ENCODE assay signal across 11 mouse cellular contexts in the genomic region with DNA sequence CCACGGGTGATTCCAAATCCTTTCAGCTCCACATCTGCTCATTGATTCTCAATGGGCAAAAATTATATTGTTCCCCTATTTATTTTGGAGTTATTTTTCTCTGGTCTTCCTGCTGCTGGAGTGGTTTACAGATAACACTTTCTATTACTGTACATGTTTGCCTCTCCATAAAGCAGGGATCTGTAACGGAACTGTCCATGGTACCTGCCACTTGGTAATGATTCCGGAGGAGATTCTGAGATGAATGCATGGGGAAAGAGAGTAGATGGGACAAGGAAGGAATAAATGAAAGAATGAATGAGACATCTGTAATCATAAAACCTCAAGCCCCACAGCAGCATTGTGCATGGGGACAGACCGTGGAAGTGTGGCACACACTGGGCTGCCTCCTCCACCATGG.
A peak's percentile ranks its signal among the peaks of the same experiment; 100 is the strongest.
DNase-seq lines count a peak whose midpoint lies in the region; TF ChIP-seq lines count a peak whose summit lies in the region.
"Had no signal": no experiment of that assay in that cellular context is flagged by ENCODE, and none has a peak within 500 bp of the region (broad histone marks: within the 10 kb centered on the region; RNA-seq: fewer than 3 reads in every experiment).

No protein-coding gene starts in this region.

- no peaks in the 10 kb centered on the region for H3K36me3 ChIP-seq in MEL (ENCODE audit: control insufficient read depth in 1 of 2, insufficient read depth in 2 of 2, low read length in 2 of 2)
- H3K36me3 ChIP-seq: midbrain, embryonic 10.5 days had no signal

- TF ChIP-seq EP300 in MEL (IDR thresholded peaks at IDR 0.05; ENCODE audit: low read depth in 1 of 2, low read length in 2 of 2): no peak

- H3K79me2 ChIP-seq in MEL (ENCODE audit: control insufficient read depth, insufficient read depth, low read length, poor library complexity): no peaks in the 10 kb centered on the region

- TF ChIP-seq CTCF in MEL (IDR thresholded peaks at IDR 0.05 in 2 of 3, conservative IDR thresholded peaks at IDR 0.05 in 1 of 3; ENCODE audit: control insufficient read depth in 1 of 3, insufficient read depth in 1 of 3, low read depth in 2 of 3, low read length in 3 of 3, poor library complexity in 1 of 3, severe bottlenecking in 1 of 3): no peak

- H3K4me1 ChIP-seq in MEL (ENCODE audit: control insufficient read depth in 1 of 2, insufficient read depth in 2 of 2, low read length in 2 of 2): no peaks in the 10 kb centered on the region
- H3K4me1 ChIP-seq: midbrain, embryonic 10.5 days had no signal

- H3K9ac ChIP-seq in MEL (ENCODE audit: control insufficient read depth, low read depth, low read length, poor library complexity, severe bottlenecking): no peak overlapping the region

- H3K9me3 ChIP-seq in MEL (replicated peaks; ENCODE audit: insufficient read depth, low read length): no peaks in the 10 kb centered on the region
- H3K9me3 ChIP-seq: midbrain, embryonic 10.5 days had no signal

- no peaks in the 10 kb centered on the region for H3K27me3 ChIP-seq in MEL (ENCODE audit: control insufficient read depth in 1 of 2, insufficient read depth in 2 of 2, low read length in 2 of 2)

- TF ChIP-seq RAD21 in MEL (IDR thresholded peaks at IDR 0.05; ENCODE audit: low read depth, low read length): no peak

- no peak overlapping the region for H3K4me3 ChIP-seq in MEL (ENCODE audit: control insufficient read depth in 1 of 2, insufficient read depth in 1 of 2, low read depth in 2 of 2, low read length in 2 of 2)
- H3K4me3 ChIP-seq: midbrain, embryonic 10.5 days had no signal

- no peak overlapping the region for H3K27ac ChIP-seq in MEL (ENCODE audit: control insufficient read depth, low read depth, low read length)
- H3K27ac ChIP-seq: midbrain, embryonic 10.5 days had no signal

- peak; percentile 48 for DNase-seq in adrenal gland, postnatal 10 days
- no peak for DNase-seq in adrenal gland, adult 8-10 months
- peak; percentile 9 to 38 for DNase-seq in kidney, postnatal 36 days
- no peak for DNase-seq in kidney, adult 11 months
- peak; percentile 32 for DNase-seq in MEL (ENCODE audit: low read depth, low spot score)
- peak; percentile 14 for DNase-seq in hindlimb bud, embryonic 11.5 days (ENCODE audit: extremely low spot score, low read depth, low spot score)
- DNase-seq in right cerebral cortex, adult 18-20 months: no peak
- DNase-seq in frontal cortex, postnatal 36 days (ENCODE audit: low spot score in 2 of 2): no peak
- DNase-seq: cerebellum, adult 9-10 months; right cerebral cortex, postnatal 25 days had no signal

- TF ChIP-seq POLR2A in MEL (IDR thresholded peaks at IDR 0.05; ENCODE audit: control insufficient read depth in 1 of 2, insufficient read depth in 1 of 2, low read depth in 1 of 2, low read length in 2 of 2, poor library complexity in 1 of 2): no peak

TF ChIP-seq in MEL, 35 proteins besides CTCF, POLR2A, EP300 and RAD21:
- TF ChIP-seq MYC (IDR thresholded peaks at IDR 0.05; ENCODE audit: low read depth, low read length) (no peak), TAL1 (IDR thresholded peaks at IDR 0.05; ENCODE audit: low read length) (no peak), TCF12 (IDR thresholded peaks at IDR 0.05; ENCODE audit: low read depth, low read length) (no peak), USF1 (IDR thresholded peaks at IDR 0.05; ENCODE audit: low read depth, low read length) (no peak), MXI1 (IDR thresholded peaks at IDR 0.05; ENCODE audit: low read depth, low read length) (no peak), KAT2A (conservative IDR thresholded peaks at IDR 0.05; ENCODE audit: low read depth, low read length) (no peak), ELF1 (IDR thresholded peaks at IDR 0.05; ENCODE audit: low read depth, low read length) (no peak), MAFK (IDR thresholded peaks at IDR 0.05; ENCODE audit: borderline replicate concordance, low read depth, low read length) (no peak)
TF ChIP-seq in MEL: peak in this region for 0.

Comparison
In these comparisons a context has a peak if more than half of its experiments do, and no peak if none do; other contexts are left out.
1. DNase-seq: peak in adrenal gland, postnatal 10 days (single experiment), kidney, postnatal 36 days (2 of 2), MEL (single experiment) and hindlimb bud, embryonic 11.5 days (single experiment); none in adrenal gland, adult 8-10 months (single experiment), kidney, adult 11 months (single experiment), right cerebral cortex, adult 18-20 months (single experiment) and frontal cortex, postnatal 36 days (0 of 2).